Mouse (Mus musculus) liver, embryonic 16.5 days (tissue): ENCODE results near the gene 4930442H23Rik. TPM values are rescaled to one million over a fixed set of nuclear protein-coding genes. Genes with fewer than 3 reads are reported as not detected.
"Not testable (repeated sequence)": the region's sequence is repeated elsewhere in the genome, so short reads cannot be mapped to it uniquely, and the experiment has no call there.

Experiments used
- ATAC-seq: fragments of 200-750 bp; cut with Nextera tagmentation; 2 replicates; pipeline ENCODE4 v1.8.0; 2017; ENCODE audit warnings: low read depth, mild to moderate bottlenecking, moderate number of reproducible peaks, moderate library complexity
- H3K27ac ChIP-seq: fragments of 300-500 bp; sonication (generic); 2 replicates; pipeline ENCODE4 v1.5.1; 2014; ENCODE audit warnings: mild to moderate bottlenecking, low read length
- H3K27me3 ChIP-seq: fragments of 300-500 bp; sonication (generic); 2 replicates; pipeline ENCODE4 v1.6.1; 2014; ENCODE audit warnings: low read depth, low read length, mixed read lengths; ENCODE audit not compliant: control insufficient read depth, insufficient read depth
- H3K36me3 ChIP-seq: fragments of 300-500 bp; sonication (generic); 2 replicates; pipeline ENCODE4 v1.6.1; 2014; ENCODE audit warnings: mild to moderate bottlenecking; ENCODE audit not compliant: control insufficient read depth, insufficient read depth
- H3K4me1 ChIP-seq: fragments of 300-500 bp; sonication (generic); 2 replicates; pipeline ENCODE4 v1.6.1; 2014; ENCODE audit warnings: low read depth, low read length, mixed read lengths; ENCODE audit not compliant: control insufficient read depth
- H3K4me2 ChIP-seq: fragments of 300-500 bp; sonication (generic); 2 replicates; pipeline ENCODE4 v1.6.1; 2014; ENCODE audit warnings: low read depth, low read length, mixed read lengths
- H3K4me3 ChIP-seq: fragments of 300-500 bp; sonication (generic); 2 replicates; pipeline ENCODE4 v1.5.1; 2014; ENCODE audit warnings: low read depth, mild to moderate bottlenecking, low read length
- H3K9ac ChIP-seq: fragments of 300-500 bp; sonication (generic); 2 replicates; pipeline ENCODE4 v1.6.1; 2014; ENCODE audit warnings: low read depth, low read length
- H3K9me3 ChIP-seq: fragments of 300-500 bp; sonication (generic); replicated peaks from 2 replicates; pipeline ENCODE4 v1.6.1; 2016; ENCODE audit warnings: low read length; ENCODE audit not compliant: control insufficient read depth
- WGBS: fragments of 180-500 bp; shearing (Covaris S2); extraction: QIAGEN DNeasy Blood & Tissue Kit; methylation state at CpG from one replicate; pipeline ENCODE4 v1.1.7; 2014; ENCODE audit not compliant: insufficient replicate concordance; 5-methylcytosine and 5-hydroxymethylcytosine counted together
- polyA plus RNA-seq: library from polyadenylated mRNA; unstranded; fragments of >200 nt; fragmentation: Nextera tagmentation; extraction: Ambion mirVana; gene quantifications from 2 replicates; pipeline ENCODE4 v1.2.1, GENCODE M21; 2015

4930442H23Rik gene
- polyA plus RNA-seq, 1 experiment from 2014 or later: not detected

DNA sequence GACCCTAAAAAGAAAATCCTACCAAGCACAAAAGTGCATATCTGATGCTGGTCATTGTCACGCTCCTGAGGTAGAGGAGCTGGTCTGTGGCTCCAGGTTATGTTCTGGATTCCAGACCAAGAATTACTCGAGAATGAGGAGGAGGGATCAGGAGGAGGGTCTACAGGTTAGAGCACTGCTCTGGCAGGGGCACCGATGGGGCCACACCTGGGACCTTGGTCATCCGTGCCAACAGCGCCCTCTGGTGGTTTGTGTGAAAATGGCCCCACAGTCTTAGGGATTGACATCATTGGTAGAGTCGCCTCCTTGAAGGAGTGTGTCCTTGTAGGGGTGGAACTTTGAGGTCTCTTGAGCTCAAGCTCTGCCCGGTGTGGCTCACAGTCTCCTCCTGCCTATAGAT, 34.3 kb upstream of the 4930442H23Rik start:
- H3K4me1 ChIP-seq: peaks cover 4% of the 10 kb centered on the region; the same call in 1 of the 2 replicates
- H3K4me3 ChIP-seq: no peak overlapping the region
- no peak overlapping the region for H3K9ac ChIP-seq
- H3K27me3 ChIP-seq: no peaks in the 10 kb centered on the region; the same call in 1 of the 2 replicates
- 16% methylated on average over 7 of the region's 7 CpGs for WGBS
- no peak overlapping the region for H3K27ac ChIP-seq
- no peaks in the 10 kb centered on the region for H3K36me3 ChIP-seq
- no peak overlapping the region for H3K4me2 ChIP-seq
- peak; percentile 54; the same call in 1 of the 2 replicates for ATAC-seq
- no peaks in the 10 kb centered on the region for H3K9me3 ChIP-seq

DNA sequence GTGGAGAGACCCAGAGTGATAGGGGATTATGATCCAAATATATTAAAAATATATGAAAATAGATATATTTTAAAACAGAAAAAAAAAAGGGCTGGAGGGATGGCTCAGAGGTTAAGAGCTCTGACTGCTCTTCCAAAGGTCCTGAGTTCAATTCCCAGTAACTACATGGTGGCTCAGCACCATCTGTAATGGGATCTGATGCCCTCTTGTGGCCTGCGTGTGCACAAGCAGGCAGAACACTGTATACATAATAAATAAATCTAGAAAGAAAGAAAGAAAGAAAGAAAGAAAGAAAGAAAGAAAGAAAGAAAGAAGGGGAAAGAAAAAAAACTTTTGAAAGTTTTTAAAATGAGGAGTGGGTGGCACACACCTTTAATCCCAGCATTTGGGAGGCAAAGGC, 33.6 kb upstream of the 4930442H23Rik start:
- H3K27ac ChIP-seq, ATAC-seq, H3K4me3 ChIP-seq, H3K9ac ChIP-seq, H3K36me3 ChIP-seq, H3K9me3 ChIP-seq, H3K27me3 ChIP-seq, H3K4me1 ChIP-seq, H3K4me2 ChIP-seq: not testable (repeated sequence)
- 0% methylated on average over 1 of the region's 1 CpGs for WGBS

DNA sequence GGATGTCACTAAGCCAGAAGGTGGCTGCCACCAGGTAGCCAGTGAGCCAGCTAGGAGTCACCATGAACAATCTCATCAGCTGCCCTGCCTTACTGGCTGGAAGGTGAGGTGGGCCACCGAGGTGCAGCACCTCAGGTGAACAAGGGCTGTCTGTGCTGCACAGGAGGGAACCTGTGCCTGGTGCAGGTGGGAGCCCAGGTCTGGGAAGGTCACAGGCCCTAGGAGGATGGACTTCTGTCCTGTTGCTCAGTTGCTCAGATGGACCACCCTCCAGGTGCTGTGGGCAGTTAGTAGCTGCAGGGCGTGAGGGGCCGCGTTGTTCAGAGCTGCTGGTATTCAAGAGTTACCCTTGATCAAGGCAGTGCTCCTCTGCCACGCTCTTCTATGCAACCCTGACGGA, 33.2 kb upstream of the 4930442H23Rik start:
- H3K9me3 ChIP-seq: no peaks in the 10 kb centered on the region
- WGBS: 67% methylated on average over 6 of the region's 6 CpGs

DNA sequence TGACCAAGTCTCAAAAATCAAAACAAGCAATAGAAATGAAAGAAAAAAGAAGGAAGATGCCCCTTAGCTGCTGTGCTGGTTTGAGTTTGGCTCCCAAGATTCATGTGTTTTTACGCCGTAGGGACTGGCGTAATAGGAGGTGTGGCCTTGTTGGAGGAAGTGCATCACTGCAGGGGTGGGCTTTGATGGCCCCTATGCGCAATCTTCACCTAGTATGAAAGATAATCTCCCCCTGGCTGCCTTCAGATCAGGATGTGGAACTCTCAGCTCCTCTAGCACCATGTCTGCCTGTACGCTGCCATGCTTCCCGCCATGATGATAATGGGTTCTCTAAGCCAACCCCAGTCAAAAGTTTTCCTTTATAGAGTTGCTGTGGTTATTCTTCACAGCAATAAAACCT, 32.6 kb upstream of the 4930442H23Rik start:
- Histone ChIP-seq H3K4me3 (no peak overlapping the region), H3K9me3 (no peaks in the 10 kb centered on the region), H3K36me3 (no peaks in the 10 kb centered on the region), H3K27ac (no peak overlapping the region), H3K4me1 (no peaks in the 10 kb centered on the region), H3K4me2 (no peak overlapping the region), H3K9ac (no peak overlapping the region), H3K27me3 (no peaks in the 10 kb centered on the region; the same call in 1 of the 2 replicates)
- WGBS: 67% methylated on average over 6 of the region's 6 CpGs
- ATAC-seq: no peak

More for the DNA sequence above, 33.2 kb upstream of the 4930442H23Rik start:
- no peaks in the 10 kb centered on the region; the same call in 1 of the 2 replicates for H3K27me3 ChIP-seq
- no peak overlapping the region for H3K9ac ChIP-seq
- H3K27ac ChIP-seq: no peak overlapping the region
- peaks cover 4% of the 10 kb centered on the region; the same call in 1 of the 2 replicates for H3K4me1 ChIP-seq
- H3K4me2 ChIP-seq: no peak overlapping the region
- no peaks in the 10 kb centered on the region for H3K36me3 ChIP-seq
- H3K4me3 ChIP-seq: no peak overlapping the region
- ATAC-seq: no peak

DNA sequence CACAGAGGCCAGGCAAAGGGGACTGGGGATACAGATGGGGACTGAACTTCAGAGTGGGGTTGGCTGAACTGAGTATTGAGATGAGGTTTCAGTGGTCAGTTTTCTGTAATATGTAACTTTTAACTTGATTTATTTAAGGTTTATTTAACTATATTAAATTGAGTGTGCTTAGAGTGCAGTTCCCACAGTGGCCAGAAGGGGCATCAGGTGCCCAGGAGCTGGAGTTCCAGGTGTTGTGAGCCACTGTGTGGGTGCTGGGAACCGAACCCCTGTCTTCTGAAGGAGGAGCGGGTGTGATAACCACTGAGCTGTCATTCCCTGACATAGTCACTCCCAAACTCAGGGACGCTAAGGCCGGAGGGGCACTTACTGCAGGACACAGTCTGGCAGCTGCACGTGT, 26.5 kb upstream of the 4930442H23Rik start:
- Histone ChIP-seq H3K4me1 (no peaks in the 10 kb centered on the region), H3K4me2 (no peak overlapping the region), H3K27me3 (no peaks in the 10 kb centered on the region; the same call in 1 of the 2 replicates), H3K9me3 (no peaks in the 10 kb centered on the region; the same call in 1 of the 2 replicates), H3K36me3 (no peaks in the 10 kb centered on the region), H3K4me3 (no peak overlapping the region), H3K27ac (no peak overlapping the region), H3K9ac (no peak overlapping the region)
- no peak for ATAC-seq
- 82% methylated on average over 5 of the region's 5 CpGs for WGBS

DNA sequence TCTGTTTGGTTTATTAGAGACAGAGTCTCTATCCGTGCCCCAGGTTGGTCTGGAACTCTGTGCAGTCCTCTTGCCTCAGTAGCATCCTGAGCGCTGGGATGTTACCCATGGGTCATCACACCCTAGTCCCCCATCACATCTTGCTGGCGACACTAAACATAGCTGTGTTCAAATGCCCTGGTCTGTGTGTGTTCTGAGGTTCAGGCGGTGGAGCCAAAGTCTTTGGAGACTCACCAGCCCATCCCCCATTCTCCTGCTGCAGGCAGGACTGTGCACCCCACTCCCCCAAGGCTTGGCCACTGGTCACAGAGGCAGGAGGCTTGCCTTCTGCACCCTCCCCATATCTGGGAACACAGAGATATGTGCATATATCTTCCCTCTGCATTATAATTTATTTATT, 20.5 kb upstream of the 4930442H23Rik start:
- no peaks in the 10 kb centered on the region for H3K9me3 ChIP-seq

DNA sequence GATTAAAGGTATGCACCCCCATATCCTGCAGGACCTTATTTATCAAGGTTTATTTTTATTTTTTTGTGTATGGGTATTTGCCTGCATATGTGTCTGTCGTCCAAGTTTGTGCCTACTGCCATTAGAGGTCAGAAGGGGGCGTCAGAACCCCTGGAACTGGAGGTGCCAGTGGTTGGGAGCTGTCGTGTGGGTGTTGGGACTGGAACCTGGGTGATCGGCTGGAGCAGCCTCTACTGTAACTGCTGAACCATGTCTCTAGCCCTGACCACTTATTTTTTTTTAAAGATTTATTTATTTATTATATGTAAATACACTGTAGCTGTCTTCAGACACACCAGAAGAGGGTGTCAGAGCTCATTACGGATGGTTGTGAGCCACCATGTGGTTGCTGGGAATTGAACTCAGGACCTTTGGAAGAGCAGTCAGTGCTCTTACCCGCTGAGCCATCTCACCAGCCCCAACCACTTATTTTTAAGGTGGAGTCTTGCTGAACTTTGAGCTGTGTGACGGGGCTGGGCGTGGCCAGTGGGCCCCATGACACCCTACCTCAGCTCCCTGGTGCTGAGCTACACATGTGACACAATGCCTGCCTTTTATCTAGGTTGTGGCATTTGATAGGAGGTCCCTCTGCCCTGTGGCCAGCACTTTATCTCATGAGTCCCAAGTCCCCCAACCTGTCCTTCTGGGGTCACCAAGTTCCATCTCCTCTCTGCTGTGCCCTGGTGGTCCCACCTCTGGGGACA, 19.5 kb upstream of the 4930442H23Rik start:
- Histone ChIP-seq H3K36me3 (no peaks in the 10 kb centered on the region), H3K27me3 (peaks cover 12% of the 10 kb centered on the region), H3K9ac (no peak overlapping the region), H3K4me2 (no peak overlapping the region), H3K27ac (no peak overlapping the region), H3K4me3 (no peak overlapping the region), H3K9me3 (no peaks in the 10 kb centered on the region), H3K4me1 (peaks cover 10% of the 10 kb centered on the region)
- WGBS: 32% methylated on average over 8 of the region's 8 CpGs
- peak; percentile 80 for ATAC-seq

More for the DNA sequence above, 20.5 kb upstream of the 4930442H23Rik start:
- no peak overlapping the region for H3K4me3 ChIP-seq
- H3K4me1 ChIP-seq: peaks cover 10% of the 10 kb centered on the region
- WGBS: 69% methylated on average over 4 of the region's 4 CpGs
- H3K27me3 ChIP-seq: peaks cover 8% of the 10 kb centered on the region
- no peak overlapping the region for H3K4me2 ChIP-seq
- no peak for ATAC-seq
- no peak overlapping the region for H3K27ac ChIP-seq
- H3K36me3 ChIP-seq: no peaks in the 10 kb centered on the region
- H3K9ac ChIP-seq: no peak overlapping the region

DNA sequence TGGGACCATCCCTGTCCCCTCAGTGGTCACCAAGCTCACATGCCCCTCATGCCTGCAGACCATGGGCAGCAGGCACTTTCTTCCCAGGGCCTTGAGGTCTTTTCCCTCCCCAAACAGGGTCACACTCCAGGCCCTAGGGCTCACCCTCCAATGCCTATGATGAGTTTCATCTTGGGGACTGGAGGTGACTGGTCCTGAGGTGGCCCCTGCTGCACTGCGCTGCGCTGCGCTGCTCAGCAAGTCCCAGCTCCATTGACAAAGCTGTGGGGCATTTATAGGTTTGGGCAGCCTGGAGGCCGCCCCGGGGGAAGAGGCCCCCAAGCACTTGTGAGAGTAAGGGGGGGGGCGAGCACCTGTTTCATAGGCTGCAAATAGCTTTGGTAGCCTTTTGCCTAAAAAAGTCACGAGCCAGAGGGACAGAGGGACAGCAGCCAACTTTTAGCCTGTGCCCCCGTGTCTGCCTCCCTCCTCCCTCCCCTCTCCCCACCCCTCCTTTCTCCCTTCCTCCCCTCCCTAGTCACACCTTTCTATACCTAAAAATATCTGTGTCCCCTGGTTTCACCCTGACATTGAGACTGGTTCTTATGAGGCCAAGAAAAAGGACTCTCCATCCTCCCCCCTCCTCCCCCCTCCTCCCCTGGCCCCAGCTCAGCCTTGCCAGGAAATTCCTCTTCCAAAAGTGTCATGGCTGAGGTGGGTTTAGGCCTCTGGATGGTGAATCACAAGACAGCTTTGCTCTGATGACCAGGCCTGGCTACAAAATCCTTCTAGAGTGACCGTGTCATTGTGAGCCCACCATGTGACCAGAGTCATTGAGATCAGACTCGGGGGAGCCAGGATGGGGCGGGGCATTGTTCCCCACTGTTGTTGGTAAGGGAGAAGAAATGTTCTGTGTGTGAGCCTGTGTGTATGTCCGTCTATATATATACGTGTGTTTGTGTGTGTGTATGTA, 18.4 kb upstream of the 4930442H23Rik start, which contains the start of gene Nmrk2:
TSS of gene Nmrk2 (minus strand) at position 245 of the 952 bp plus-strand sequence.
- H3K9ac ChIP-seq: no peak within 1 kb of the TSS
- peaks cover 10% of the 10 kb centered on the region for H3K4me1 ChIP-seq
- H3K4me3 ChIP-seq: no peak within 1 kb of the TSS
- H3K27me3 ChIP-seq: peaks cover 17% of the 10 kb centered on the region
- no peaks in the 10 kb centered on the region for H3K9me3 ChIP-seq
- no peaks in the 10 kb centered on the region for H3K36me3 ChIP-seq
- no peak within 1 kb of the TSS for H3K27ac ChIP-seq
- no peak for ATAC-seq
- 64% methylated on average over 13 of the region's 13 CpGs for WGBS
- no peak within 1 kb of the TSS for H3K4me2 ChIP-seq
